Mouse (Mus musculus) lung, postnatal 0 days (tissue): Measurements from ENCODE around the gene Hs3st3a1. TPM values are rescaled to one million over a fixed set of nuclear protein-coding genes. Genes with fewer than 3 reads are reported as not detected.

Experiments
- ATAC-seq: fragments of 200-750 bp; cut with Nextera tagmentation; 2 replicates; pipeline ENCODE4 v1.8.0; 2017; ENCODE audit warnings: moderate library complexity
- DNase-seq: peaks from one replicate; pipeline ENCODE4 v3.0.0-alpha.2; 2016; ENCODE audit warnings: low spot score
- H3K27ac ChIP-seq: fragments of 300-500 bp; sonication (generic); 2 replicates; pipeline ENCODE4 v1.5.1; 2014; ENCODE audit warnings: antibody characterized with exemption, mild to moderate bottlenecking, low read length, mixed read lengths
- H3K27me3 ChIP-seq: fragments of 300-500 bp; sonication (generic); replicated peaks from 2 replicates; pipeline ENCODE4 v1.6.1; 2014; ENCODE audit warnings: low read length, mixed read lengths; ENCODE audit not compliant: insufficient read depth
- H3K36me3 ChIP-seq: fragments of 300-500 bp; sonication (generic); 2 replicates; pipeline ENCODE4 v1.6.1; 2014; ENCODE audit warnings: low read length, mixed read lengths; ENCODE audit not compliant: insufficient read depth
- H3K4me1 ChIP-seq: fragments of 300-500 bp; sonication (generic); 2 replicates; pipeline ENCODE4 v1.6.1; 2014; ENCODE audit warnings: antibody characterized with exemption, low read depth, low read length, mixed read lengths; ENCODE audit not compliant: insufficient read depth
- H3K4me2 ChIP-seq: fragments of 300-500 bp; sonication (generic); replicated peaks from 2 replicates; pipeline ENCODE4 v1.6.1; 2014; ENCODE audit warnings: low read depth, mild to moderate bottlenecking, low read length, moderate library complexity, mixed read lengths
- H3K4me3 ChIP-seq: fragments of 300-500 bp; sonication (generic); 2 replicates; pipeline ENCODE4 v1.5.1; 2014; ENCODE audit warnings: low read depth, low read length
- H3K9ac ChIP-seq: fragments of 300-500 bp; sonication (generic); replicated peaks from 2 replicates; pipeline ENCODE4 v1.6.1; 2014; ENCODE audit warnings: low read depth, mild to moderate bottlenecking
- H3K9me3 ChIP-seq: fragments of 300-500 bp; sonication (generic); 2 replicates; pipeline ENCODE4 v1.6.1; 2016; ENCODE audit warnings: low read length, mixed read lengths
- CTCF ChIP-seq: IDR thresholded peaks from 2 replicates; pipeline ENCODE4 v1.5.1; 2016; ENCODE audit warnings: antibody characterized with exemption, mild to moderate bottlenecking
- EP300 ChIP-seq: IDR thresholded peaks from 2 replicates; pipeline ENCODE4 v1.6.1; 2016; ENCODE audit warnings: antibody characterized with exemption, mild to moderate bottlenecking, control low read depth
- WGBS: fragments of 180-500 bp; shearing (Covaris S2); extraction: QIAGEN DNeasy Blood & Tissue Kit; methylation state at CpG from one replicate; pipeline ENCODE4 v1.1.7; 2014; 5-methylcytosine and 5-hydroxymethylcytosine counted together
- polyA plus RNA-seq: library from polyadenylated mRNA; unstranded; fragments of >200 nt; fragmentation: Nextera tagmentation; extraction: Ambion mirVana; gene quantifications from 2 replicates; pipeline ENCODE4 v1.2.1, GENCODE M21; 2015

Gene Hs3st3a1
- polyA plus RNA-seq, 1 experiment from 2014 or later: 0.26 TPM

DNA sequence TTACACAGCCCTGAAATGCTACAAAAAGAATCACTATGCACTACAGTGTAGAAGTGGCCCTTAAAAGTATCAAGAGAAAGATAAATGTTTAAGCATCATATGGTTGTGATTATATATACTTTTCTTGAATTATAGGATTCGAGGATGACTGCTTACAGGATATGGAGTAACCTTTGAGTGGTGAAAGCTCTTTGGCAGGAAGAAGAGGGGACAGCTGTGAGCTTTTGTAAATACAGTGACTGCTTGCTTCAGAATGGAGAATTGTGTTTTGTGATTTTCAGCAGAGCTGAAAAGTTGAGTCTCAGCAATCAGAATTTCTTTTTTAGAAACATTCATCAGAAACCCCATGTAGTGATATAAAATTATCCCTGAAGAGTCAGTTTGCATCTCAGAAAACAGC is 124.3 kb downstream of the Hs3st3a1 start:
- Histone ChIP-seq H3K36me3 (no peaks in the 10 kb centered on the region), H3K27ac (no peak overlapping the region), H3K9me3 (no peaks in the 10 kb centered on the region), H3K4me1 (no peaks in the 10 kb centered on the region), H3K4me2 (no peak overlapping the region), H3K4me3 (no peak overlapping the region), H3K9ac (no peak overlapping the region), H3K27me3 (no peaks in the 10 kb centered on the region)
- TF ChIP-seq EP300 (no peak), CTCF (no peak)
- 20% methylated on average over 1 of the region's 1 CpGs for WGBS
- DNase-seq: peak; percentile 68
- peak; percentile 44; the same call in 1 of the 2 replicates for ATAC-seq

DNA sequence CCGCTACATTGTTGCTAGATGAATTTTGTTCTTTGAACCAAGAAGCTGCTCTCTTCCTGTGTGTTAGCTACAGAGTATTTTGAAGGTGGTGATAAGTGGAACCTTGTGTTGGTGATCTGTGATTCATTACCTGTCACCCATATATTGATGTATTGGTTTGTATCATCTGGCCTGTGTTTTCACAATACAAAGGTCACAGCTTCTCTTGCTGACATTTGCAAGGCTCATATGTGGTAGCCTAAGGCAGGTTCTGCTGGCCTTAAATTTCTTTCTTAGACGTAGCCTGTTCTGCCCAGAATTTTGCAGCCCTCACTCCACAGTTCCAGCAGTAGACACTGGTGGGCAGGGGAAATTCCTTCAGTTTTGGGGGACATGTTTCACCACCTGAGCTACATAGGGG is 125.3 kb downstream of the Hs3st3a1 start:
- Histone ChIP-seq H3K4me1 (no peaks in the 10 kb centered on the region), H3K27me3 (no peaks in the 10 kb centered on the region), H3K4me2 (no peak overlapping the region), H3K9ac (no peak overlapping the region), H3K4me3 (no peak overlapping the region), H3K9me3 (no peaks in the 10 kb centered on the region), H3K36me3 (no peaks in the 10 kb centered on the region), H3K27ac (no peak overlapping the region)
- DNase-seq (no peak), ATAC-seq (no peak)
- TF ChIP-seq EP300: no peak
- no peak for TF ChIP-seq CTCF
- 78% methylated on average over 2 of the region's 2 CpGs for WGBS

DNA sequence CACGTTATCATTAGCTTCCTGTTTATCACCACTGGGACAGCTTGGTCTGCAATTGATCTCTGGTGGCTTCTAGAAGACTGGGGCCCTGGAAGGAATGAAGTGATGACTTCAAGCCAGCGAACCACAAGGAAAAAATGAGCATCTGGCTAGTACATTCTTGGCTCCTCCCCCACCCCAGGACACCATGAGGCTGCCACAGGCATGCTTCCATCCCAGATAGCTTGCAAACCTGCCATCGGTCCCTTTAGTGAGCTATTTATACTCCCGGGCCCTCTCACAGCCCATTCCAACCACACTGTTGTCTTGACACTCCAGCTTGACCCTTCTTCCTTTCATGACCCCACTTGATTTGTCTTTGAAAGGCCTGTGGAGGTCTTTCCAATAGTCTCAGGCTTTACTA is 127.6 kb downstream of the Hs3st3a1 start:
- DNase-seq (no peak), ATAC-seq (no peak)
- Histone ChIP-seq H3K9ac (no peak overlapping the region), H3K4me2 (no peak overlapping the region), H3K9me3 (no peaks in the 10 kb centered on the region), H3K27ac (no peak overlapping the region), H3K4me1 (no peaks in the 10 kb centered on the region), H3K4me3 (no peak overlapping the region), H3K36me3 (no peaks in the 10 kb centered on the region), H3K27me3 (no peaks in the 10 kb centered on the region)
- TF ChIP-seq EP300 (no peak), CTCF (no peak)
- 28% methylated on average over 4 of the region's 4 CpGs for WGBS

Other genes starting within 250 kb of the Hs3st3a1 start
- gene F930015N05Rik, start 1.3 kb downstream of the Hs3st3a1 start, polyA plus RNA-seq: not detected in 2 replicates